9 mouse cellular contexts compared by ENCODE assay signal in the genomic region with DNA sequence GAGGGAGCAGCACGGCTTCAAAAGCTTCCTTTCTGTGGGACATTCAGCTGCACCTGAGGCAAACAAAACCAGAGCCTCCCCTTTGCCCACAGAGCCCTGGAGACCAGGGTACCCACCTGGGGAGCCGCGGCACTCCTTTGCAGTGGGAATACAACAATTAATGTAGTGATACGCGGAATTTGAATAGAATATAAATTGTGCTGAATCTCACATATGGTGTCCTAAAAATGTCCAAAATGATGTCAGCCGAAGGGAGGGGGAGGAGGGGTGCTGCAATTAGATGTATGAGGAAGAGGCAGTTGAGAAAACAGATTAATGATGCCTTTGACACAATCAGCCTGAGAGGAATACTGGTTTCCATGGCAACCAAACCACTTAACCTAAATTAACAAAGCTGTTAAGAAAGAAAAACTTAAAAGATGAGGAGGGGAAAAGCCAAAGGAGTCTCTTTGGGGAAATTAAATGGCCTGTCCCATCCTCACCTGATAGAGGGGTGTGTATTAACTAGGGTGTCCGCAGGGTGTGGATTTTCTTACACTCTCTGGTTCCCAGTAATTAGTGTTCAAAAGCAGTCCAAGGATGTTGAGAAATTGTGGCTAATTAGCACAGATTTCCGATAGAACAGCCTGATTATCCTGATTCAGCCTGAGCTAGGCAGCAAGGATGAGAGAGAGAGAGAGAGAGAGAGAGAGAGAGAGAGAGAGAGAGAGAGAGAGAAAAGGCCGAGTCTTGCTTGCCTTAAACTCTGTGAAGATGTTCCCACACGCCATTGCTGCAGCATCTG.
A peak's percentile ranks its signal among the peaks of the same experiment; 100 is the strongest.
DNase-seq lines count a peak whose midpoint lies in the region; ATAC-seq and TF ChIP-seq lines count a peak whose summit lies in the region.
"Had no signal": no experiment of that assay in that cellular context is flagged by ENCODE, and none has a peak within 500 bp of the region (broad histone marks: within the 10 kb centered on the region; RNA-seq: fewer than 3 reads in every experiment).

No protein-coding gene starts in this region.

- H3K4me1 ChIP-seq in embryonic facial prominence, embryonic 14.5 days (ENCODE audit: control insufficient read depth, insufficient read depth, low read length), result no peaks in the 10 kb centered on the region
- H3K4me1 ChIP-seq in heart, embryonic 10.5 days, result no peaks in the 10 kb centered on the region

- H3K27me3 ChIP-seq in embryonic facial prominence, embryonic 14.5 days (replicated peaks; ENCODE audit: control insufficient read depth, insufficient read depth, low read length), result no peaks in the 10 kb centered on the region
- H3K27me3 ChIP-seq in heart, embryonic 10.5 days (ENCODE audit: insufficient read depth, poor library complexity, severe bottlenecking), result no peaks in the 10 kb centered on the region

- peak; percentile 86 for ATAC-seq in embryonic facial prominence, embryonic 14.5 days (ENCODE audit: low read depth)
- ATAC-seq in inflammation-experienced regulatory T-cells, adult 6 months, result no peak

- intact Hi-C loops in left cerebral cortex, adult 2 months (cut with DNase I), result no loop called here
- intact Hi-C loops in left cerebral cortex, postnatal 36 days (cut with DNase I), result no loop called here

- 63% methylated on average over 10 of the region's 10 CpGs for WGBS in embryonic facial prominence, embryonic 14.5 days
- 64% methylated on average over 10 of the region's 10 CpGs for WGBS in heart, embryonic 10.5 days

- H3K9ac ChIP-seq in embryonic facial prominence, embryonic 14.5 days (ENCODE audit: low read depth, low read length), result no peak overlapping the region

- H3K9me3 ChIP-seq in embryonic facial prominence, embryonic 14.5 days (ENCODE audit: control insufficient read depth, low read length), result no peaks in the 10 kb centered on the region
- H3K9me3 ChIP-seq in heart, embryonic 10.5 days, result no peaks in the 10 kb centered on the region

- H3K4me3 ChIP-seq in left cerebral cortex, adult 2 months, result no peak overlapping the region; the same call in 1 of the 2 replicates
- H3K4me3 ChIP-seq in embryonic facial prominence, embryonic 14.5 days (ENCODE audit: low read depth, low read length), result no peak overlapping the region
- no peak overlapping the region for H3K4me3 ChIP-seq in heart, embryonic 10.5 days

- TF ChIP-seq CTCF in left cerebral cortex, adult 2 months (IDR thresholded peaks at IDR 0.05), result no peak

- peak overlapping the region; percentile 44; the same call in 1 of the 2 replicates for H3K27ac ChIP-seq in left cerebral cortex, adult 2 months
- H3K27ac ChIP-seq in embryonic facial prominence, embryonic 14.5 days (replicated peaks; ENCODE audit: low read depth, low read length), result no peak overlapping the region
- H3K27ac ChIP-seq in heart, embryonic 10.5 days, result no peak overlapping the region

- no peaks in the 10 kb centered on the region for H3K36me3 ChIP-seq in embryonic facial prominence, embryonic 14.5 days (ENCODE audit: control insufficient read depth, insufficient read depth, low read length)
- no peaks in the 10 kb centered on the region for H3K36me3 ChIP-seq in heart, embryonic 10.5 days

- no peak overlapping the region for H3K4me2 ChIP-seq in embryonic facial prominence, embryonic 14.5 days (ENCODE audit: low read depth, low read length)

- peak in 1 of 2 experiments; percentile 45 for DNase-seq in left cerebral cortex, adult 2 months (ENCODE audit: extremely low spot score in 1 of 2, low spot score in 2 of 2)
- DNase-seq in left cerebral cortex, postnatal 36 days (ENCODE audit: low spot score in 2 of 2), result no peak
- peak; percentile 46 for DNase-seq in embryonic facial prominence, embryonic 14.5 days (ENCODE audit: low spot score)
- peak; percentile 28 for DNase-seq in layer of hippocampus, adult 9-11 months
- DNase-seq in right cerebral cortex, postnatal 10 days (ENCODE audit: low spot score in 2 of 2), result peak; percentile 39 to 72
- DNase-seq in heart, embryonic 10.5 days (ENCODE audit: low spot score), result no peak
- DNase-seq in spleen, postnatal 36 days (ENCODE audit: low spot score in 2 of 2), result no peak
- DNase-seq: adrenal gland, adult 8-10 months had no signal

Comparison
In these comparisons a context has a peak if more than half of its experiments do, and no peak if none do; other contexts are left out.
1. DNase-seq: peak in embryonic facial prominence, embryonic 14.5 days (single experiment), layer of hippocampus, adult 9-11 months (single experiment) and right cerebral cortex, postnatal 10 days (2 of 2); none in left cerebral cortex, postnatal 36 days (0 of 2), heart, embryonic 10.5 days (single experiment) and spleen, postnatal 36 days (0 of 2).